Mouse (Mus musculus): ENCODE data around the gene Mob1b.

DNA sequence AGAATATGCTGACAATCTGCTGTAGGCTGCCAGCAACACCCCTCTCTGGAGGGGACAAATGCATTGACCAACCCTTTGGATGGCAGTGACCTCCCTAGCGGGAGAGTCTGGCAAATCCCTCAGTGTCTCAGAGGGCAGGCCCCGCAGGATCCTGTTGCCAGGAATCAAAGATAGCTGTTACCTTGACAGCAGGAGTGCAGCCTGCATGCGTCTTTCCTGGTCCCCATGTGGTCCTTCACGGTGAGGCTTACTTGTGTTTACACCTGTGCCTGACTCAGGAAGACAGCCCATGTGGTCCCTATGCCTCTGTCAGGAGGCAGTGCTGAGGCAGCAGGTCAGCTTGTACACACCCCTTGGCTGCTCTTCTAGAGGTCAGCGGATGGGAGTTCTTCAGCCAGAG is 85.6 kb downstream of the Mob1b start:
- TF ChIP-seq MYC (IDR thresholded peaks at IDR 0.05; ENCODE audit: low read depth, low read length): no peak
- TF ChIP-seq POLR2A (IDR thresholded peaks at IDR 0.05; ENCODE audit: low read depth, low read length): no peak
- no peak for TF ChIP-seq TBP (conservative IDR thresholded peaks at IDR 0.05; ENCODE audit: low read depth, low read length)

Data from CH12.LX (cell line).